Mouse (Mus musculus) MEL (cell line): Measurements from ENCODE around the gene Fbln1.

Source experiments
- CTCF ChIP-seq, 3 experiments: IDR thresholded peaks in 2 of 3; conservative IDR thresholded peaks in 1 of 3; 2 replicates each; pipeline ENCODE4 v1.5.1; 2011 to 2012; ENCODE audit warnings: low read length in 3 of 3, low read depth in 2 of 3, mild to moderate bottlenecking in 2 of 3, improper control_type of control experiment in 1 of 3, inconsistent platforms in 1 of 3, mixed read lengths in 1 of 3, moderate library complexity in 1 of 3; ENCODE audit not compliant: control insufficient read depth in 1 of 3, insufficient read depth in 1 of 3, poor library complexity in 1 of 3, severe bottlenecking in 1 of 3
- POLR2A ChIP-seq, 2 experiments: IDR thresholded peaks; 2 replicates each; pipeline ENCODE4 v1.6.1; 2011 to 2012; ENCODE audit warnings: low read length in 2 of 2, mild to moderate bottlenecking in 2 of 2, control low read depth in 1 of 2, improper control_type of control experiment in 1 of 2, low read depth in 1 of 2, moderate library complexity in 1 of 2; ENCODE audit not compliant: control insufficient read depth in 1 of 2, insufficient read depth in 1 of 2, poor library complexity in 1 of 2

- no peak for TF ChIP-seq CTCF (IDR thresholded peaks at IDR 0.05 in 2 of 3, conservative IDR thresholded peaks at IDR 0.05 in 1 of 3; ENCODE audit: control insufficient read depth in 1 of 3, insufficient read depth in 1 of 3, low read depth in 2 of 3, low read length in 3 of 3, poor library complexity in 1 of 3, severe bottlenecking in 1 of 3)
- no peak for TF ChIP-seq POLR2A (IDR thresholded peaks at IDR 0.05; ENCODE audit: control insufficient read depth in 1 of 2, insufficient read depth in 1 of 2, low read depth in 1 of 2, low read length in 2 of 2, poor library complexity in 1 of 2)
Observed at GRCm38 (mm10) chr15:85179528-85180180, 26.1 kb upstream of the Fbln1 start.
